Mouse (Mus musculus) adrenal gland, postnatal 25 days (tissue): ENCODE measurements around the gene Ndufa4l2. TPM values are rescaled to one million over a fixed set of nuclear protein-coding genes. Genes with fewer than 3 reads are reported as not detected.

Source experiments
- DNase-seq: peaks from one replicate; pipeline ENCODE4 v3.0.0; 2021; ENCODE audit warnings: mixed read lengths
- long read RNA-seq: library from polyadenylated mRNA; stranded (forward); transcript quantifications from one replicate; pipeline ENCODE4 v2.0.0, GENCODE M21; 2021
- total RNA-seq: library from RNA; stranded (reverse); gene quantifications from 2 replicates; pipeline ENCODE4 v1.2.3, GENCODE M21; 2021

The Ndufa4l2 gene
- total RNA-seq: 43.2 and 50.0 TPM in 2 replicates
- long read RNA-seq, transcript Ndufa4l2-201 (4 exons, 934 nt): major isoform, 9 of 18 reads
- long read RNA-seq, partial matches to known transcripts: 2 of 18 reads
- long read RNA-seq, other reads (novel, unspliced or antisense): 6 of 18 reads

GRCm38 (mm10) chr10:127514764-127515163 is at the start of gene Ndufa4l2:
Gene Ndufa4l2 (plus strand): TSS chr10:127514967.
- DNase-seq: no peak

- DNase-seq: no peak
These were observed 43.3 kb upstream of the Ndufa4l2 start for GRCm38 (mm10) chr10:127471281-127471988.

- DNase-seq: no peak
These were observed 42.0 kb upstream of the Ndufa4l2 start for GRCm38 (mm10) chr10:127472722-127473121.

- no peak for DNase-seq
These were observed 39.6 kb upstream of the Ndufa4l2 start for GRCm38 (mm10) chr10:127475175-127475574.

- DNase-seq: no peak
These were observed 38.2 kb upstream of the Ndufa4l2 start for GRCm38 (mm10) chr10:127476541-127476940.

- peak; percentile 26 for DNase-seq
These were observed 37.5 kb upstream of the Ndufa4l2 start for GRCm38 (mm10) chr10:127477301-127477700.

- DNase-seq: no peak
These were observed 35.6 kb upstream of the Ndufa4l2 start for GRCm38 (mm10) chr10:127479131-127479530.

- peak; percentile 74 for DNase-seq
These were observed 33.6 kb upstream of the Ndufa4l2 start for GRCm38 (mm10) chr10:127480833-127481813.

- DNase-seq: no peak
These were observed 29.5 kb upstream of the Ndufa4l2 start for GRCm38 (mm10) chr10:127485235-127485634.

- no peak for DNase-seq
These were observed 25.9 kb upstream of the Ndufa4l2 start for GRCm38 (mm10) chr10:127488856-127489255.

GRCm38 (mm10) chr10:127490160-127491127 is 24.3 kb upstream of the Ndufa4l2 start:
- no peak for DNase-seq

GRCm38 (mm10) chr10:127491128-127491512 is 23.6 kb upstream of the Ndufa4l2 start:
- no peak for DNase-seq

- peak; percentile 28 for DNase-seq
These were observed 22.6 kb upstream of the Ndufa4l2 start for GRCm38 (mm10) chr10:127492118-127492517.

GRCm38 (mm10) chr10:127496156-127496555 is 18.6 kb upstream of the Ndufa4l2 start:
- no peak for DNase-seq

GRCm38 (mm10) chr10:127499516-127499915 is 15.3 kb upstream of the Ndufa4l2 start:
- DNase-seq: no peak

- DNase-seq: no peak
These were observed 14.7 kb upstream of the Ndufa4l2 start for GRCm38 (mm10) chr10:127500042-127500441.

- DNase-seq: no peak
These were observed 13.6 kb upstream of the Ndufa4l2 start, which contains the start of gene Stac3 for GRCm38 (mm10) chr10:127500894-127501893. Gene Stac3 (plus strand): TSS chr10:127501686.

GRCm38 (mm10) chr10:127508239-127508638 is 6.5 kb upstream of the Ndufa4l2 start:
- peak; percentile 70 for DNase-seq

GRCm38 (mm10) chr10:127509051-127509836 is 5.5 kb upstream of the Ndufa4l2 start:
- peak; percentile 86 for DNase-seq
